Mouse (Mus musculus) lung, postnatal 0 days (tissue): ENCODE measurements around the gene Bspry. TPM values are rescaled to one million over a fixed set of nuclear protein-coding genes. Genes with fewer than 3 reads are reported as not detected.

Source experiments
- ATAC-seq: fragments of 200-750 bp; cut with Nextera tagmentation; 2 replicates; pipeline ENCODE4 v1.8.0; 2017; ENCODE audit warnings: moderate library complexity
- DNase-seq: peaks from one replicate; pipeline ENCODE4 v3.0.0-alpha.2; 2016; ENCODE audit warnings: low spot score
- H3K27ac ChIP-seq: fragments of 300-500 bp; sonication (generic); 2 replicates; pipeline ENCODE4 v1.5.1; 2014; ENCODE audit warnings: antibody characterized with exemption, mild to moderate bottlenecking, low read length, mixed read lengths
- H3K27me3 ChIP-seq: fragments of 300-500 bp; sonication (generic); replicated peaks from 2 replicates; pipeline ENCODE4 v1.6.1; 2014; ENCODE audit warnings: low read length, mixed read lengths; ENCODE audit not compliant: insufficient read depth
- H3K36me3 ChIP-seq: fragments of 300-500 bp; sonication (generic); 2 replicates; pipeline ENCODE4 v1.6.1; 2014; ENCODE audit warnings: low read length, mixed read lengths; ENCODE audit not compliant: insufficient read depth
- H3K4me1 ChIP-seq: fragments of 300-500 bp; sonication (generic); 2 replicates; pipeline ENCODE4 v1.6.1; 2014; ENCODE audit warnings: antibody characterized with exemption, low read depth, low read length, mixed read lengths; ENCODE audit not compliant: insufficient read depth
- H3K4me2 ChIP-seq: fragments of 300-500 bp; sonication (generic); replicated peaks from 2 replicates; pipeline ENCODE4 v1.6.1; 2014; ENCODE audit warnings: low read depth, mild to moderate bottlenecking, low read length, moderate library complexity, mixed read lengths
- H3K4me3 ChIP-seq: fragments of 300-500 bp; sonication (generic); 2 replicates; pipeline ENCODE4 v1.5.1; 2014; ENCODE audit warnings: low read depth, low read length
- H3K9ac ChIP-seq: fragments of 300-500 bp; sonication (generic); replicated peaks from 2 replicates; pipeline ENCODE4 v1.6.1; 2014; ENCODE audit warnings: low read depth, mild to moderate bottlenecking
- H3K9me3 ChIP-seq: fragments of 300-500 bp; sonication (generic); 2 replicates; pipeline ENCODE4 v1.6.1; 2016; ENCODE audit warnings: low read length, mixed read lengths
- CTCF ChIP-seq: IDR thresholded peaks from 2 replicates; pipeline ENCODE4 v1.5.1; 2016; ENCODE audit warnings: antibody characterized with exemption, mild to moderate bottlenecking
- EP300 ChIP-seq: IDR thresholded peaks from 2 replicates; pipeline ENCODE4 v1.6.1; 2016; ENCODE audit warnings: antibody characterized with exemption, mild to moderate bottlenecking, control low read depth
- WGBS: fragments of 180-500 bp; shearing (Covaris S2); extraction: QIAGEN DNeasy Blood & Tissue Kit; methylation state at CpG from one replicate; pipeline ENCODE4 v1.1.7; 2014; 5-methylcytosine and 5-hydroxymethylcytosine counted together
- polyA plus RNA-seq: library from polyadenylated mRNA; unstranded; fragments of >200 nt; fragmentation: Nextera tagmentation; extraction: Ambion mirVana; gene quantifications from 2 replicates; pipeline ENCODE4 v1.2.1, GENCODE M21; 2015

Gene Bspry
- polyA plus RNA-seq, 1 experiment from 2014 or later, result 33.0 TPM

DNA sequence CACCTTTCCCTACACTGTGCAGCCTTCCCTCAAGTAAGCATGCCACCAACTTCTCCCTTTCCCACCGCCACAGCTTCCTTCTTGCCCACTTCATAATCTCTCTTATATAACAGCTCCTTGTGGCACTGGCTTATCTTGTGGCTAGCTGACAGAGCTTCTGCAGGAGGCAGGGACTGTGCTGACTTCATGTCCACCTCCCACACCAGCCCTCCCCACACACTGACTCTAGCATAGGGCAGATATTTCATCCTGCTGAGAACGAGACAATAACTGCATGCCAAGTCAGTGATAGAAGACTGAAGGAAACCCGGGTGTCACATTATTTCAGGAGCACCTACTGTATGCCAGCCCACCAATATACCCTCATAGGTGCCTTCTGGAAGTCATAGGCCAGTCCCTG is 35.6 kb downstream of the Bspry start:
- Histone ChIP-seq H3K9ac (0 out of 2 replicates have a peak overlapping the region, but pooled peaks have one; percentile 3), H3K4me3 (no peak overlapping the region), H3K27ac (peak overlapping the region; percentile 89), H3K9me3 (no peaks in the 10 kb centered on the region), H3K27me3 (no peaks in the 10 kb centered on the region), H3K4me1 (peaks cover 22% of the 10 kb centered on the region), H3K4me2 (peak overlapping the region; percentile 25), H3K36me3 (peaks cover 22% of the 10 kb centered on the region; the same call in 1 of the 2 replicates)
- ATAC-seq (no peak), DNase-seq (no peak)
- TF ChIP-seq CTCF (no peak), EP300 (no peak)
- 34% methylated on average over 3 of the region's 3 CpGs for WGBS

DNA sequence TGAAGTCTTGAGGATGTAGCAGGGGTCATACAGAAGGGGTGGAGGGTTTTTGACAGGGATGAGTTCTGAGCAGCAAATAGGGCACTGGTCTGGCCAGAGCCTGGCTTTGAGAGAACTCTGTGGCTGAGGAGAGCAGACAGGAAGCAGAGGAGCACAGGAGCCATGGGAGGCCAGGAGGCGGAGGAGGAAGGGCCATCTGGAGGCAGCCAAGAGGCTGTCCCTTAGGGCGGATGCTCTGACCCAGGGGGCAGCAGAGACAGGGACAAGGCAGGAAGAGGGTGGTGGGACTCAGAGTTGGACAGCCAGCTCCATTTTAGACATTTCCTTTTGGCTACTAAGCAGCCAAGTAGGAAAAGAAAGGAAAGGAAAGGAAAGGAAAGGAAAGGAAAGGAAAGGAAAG is 36.2 kb downstream of the Bspry start:
- 27% methylated on average over 2 of the region's 2 CpGs for WGBS
- H3K36me3 ChIP-seq, result peaks cover 19% of the 10 kb centered on the region; the same call in 1 of the 2 replicates
- H3K9me3 ChIP-seq, result no peaks in the 10 kb centered on the region
- peak overlapping the region; percentile 25; the same call in 1 of the 2 replicates for H3K4me2 ChIP-seq
- H3K9ac ChIP-seq, result no peak overlapping the region
- peak overlapping the region; percentile 89 for H3K27ac ChIP-seq
- ATAC-seq (peak; percentile 20; the same call in 1 of the 2 replicates), DNase-seq (peak; percentile 59)
- peaks cover 22% of the 10 kb centered on the region for H3K4me1 ChIP-seq
- H3K27me3 ChIP-seq, result no peaks in the 10 kb centered on the region
- no peak overlapping the region for H3K4me3 ChIP-seq
- TF ChIP-seq EP300 (no peak), CTCF (peak; percentile 62)

- 31% methylated on average over 1 of the region's 1 CpGs for WGBS
- ATAC-seq (peak; percentile 12), DNase-seq (peak; percentile 45)
- Histone ChIP-seq H3K9me3 (no peaks in the 10 kb centered on the region), H3K27ac (peak overlapping the region; percentile 89), H3K4me2 (0 out of 2 replicates have a peak overlapping the region, but pooled peaks have one; percentile 25), H3K4me1 (peaks cover 22% of the 10 kb centered on the region), H3K4me3 (no peak overlapping the region), H3K9ac (no peak overlapping the region), H3K27me3 (no peaks in the 10 kb centered on the region), H3K36me3 (peaks cover 14% of the 10 kb centered on the region; the same call in 1 of the 2 replicates)
- no peak for TF ChIP-seq EP300
- no peak for TF ChIP-seq CTCF
Measured at GRCm38 (mm10) chr4:62516579-62516978, 36.7 kb downstream of the Bspry start.

GRCm38 (mm10) chr4:62517046-62517445 is 37.2 kb downstream of the Bspry start:
- peak; percentile 65; the same call in 1 of the 2 replicates for TF ChIP-seq EP300
- no peak for TF ChIP-seq CTCF
- Histone ChIP-seq H3K4me2 (peak overlapping the region; percentile 27; the same call in 1 of the 2 replicates), H3K9ac (no peak overlapping the region), H3K4me1 (peaks cover 22% of the 10 kb centered on the region), H3K27ac (peak overlapping the region; percentile 89), H3K36me3 (peaks cover 13% of the 10 kb centered on the region; the same call in 1 of the 2 replicates), H3K27me3 (no peaks in the 10 kb centered on the region), H3K4me3 (no peak overlapping the region), H3K9me3 (no peaks in the 10 kb centered on the region)
- DNase-seq (peak; percentile 83), ATAC-seq (peak; percentile 43)
- WGBS, result 55% methylated on average over 8 of the region's 8 CpGs

GRCm38 (mm10) chr4:62517538-62518415 is 37.9 kb downstream of the Bspry start:
- ATAC-seq (no peak), DNase-seq (no peak)
- Histone ChIP-seq H3K4me2 (peak overlapping the region; percentile 66), H3K27me3 (no peaks in the 10 kb centered on the region), H3K36me3 (peaks cover 10% of the 10 kb centered on the region; the same call in 1 of the 2 replicates), H3K4me1 (peaks cover 22% of the 10 kb centered on the region), H3K4me3 (0 out of 2 replicates have a peak overlapping the region, but pooled peaks have one; percentile 78), H3K27ac (peak overlapping the region; percentile 89), H3K9me3 (no peaks in the 10 kb centered on the region), H3K9ac (no peak overlapping the region; the same call in 1 of the 2 replicates)
- TF ChIP-seq EP300 (no peak), CTCF (no peak)
- WGBS, result 47% methylated on average over 10 of the region's 10 CpGs

DNA sequence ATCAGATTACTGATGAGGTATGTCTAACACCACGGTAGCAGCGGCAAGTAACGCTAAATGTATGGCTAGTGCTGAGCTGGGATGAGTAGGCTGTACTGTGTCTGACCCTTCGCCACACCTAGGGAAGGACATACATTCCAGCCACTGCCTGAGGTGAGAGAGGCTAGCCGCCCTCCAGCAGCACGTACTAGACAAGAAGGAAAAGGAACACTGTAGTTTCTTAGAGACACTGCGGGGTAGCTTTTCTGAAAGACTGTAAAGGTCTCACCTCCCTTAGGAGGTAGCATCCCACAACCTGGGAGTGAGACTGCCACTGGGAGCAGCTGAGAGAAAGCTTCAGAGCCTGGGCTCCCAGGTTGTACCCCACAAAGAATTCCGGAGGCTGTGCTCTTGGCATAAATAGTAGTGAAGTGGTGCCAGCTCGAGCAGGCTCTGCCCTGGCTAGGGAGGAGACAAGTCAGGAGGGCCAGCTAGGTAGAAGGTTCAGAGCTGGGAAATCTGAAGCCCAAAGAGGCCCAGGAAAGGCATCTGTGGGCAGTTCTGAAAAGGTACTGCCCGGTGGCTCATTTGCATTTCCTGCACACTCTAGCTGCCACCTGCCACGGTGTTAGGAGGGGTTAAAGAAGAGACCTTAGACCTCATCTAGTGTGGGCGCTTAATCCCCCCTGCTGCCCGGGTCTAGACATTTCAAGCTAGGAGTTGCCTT is 38.7 kb downstream of the Bspry start:
- ATAC-seq (peak; percentile 40), DNase-seq (peak; percentile 61)
- 29% methylated on average over 13 of the region's 13 CpGs for WGBS
- H3K4me3 ChIP-seq, result peak overlapping the region; percentile 78
- TF ChIP-seq EP300 (no peak), CTCF (no peak)
- H3K27ac ChIP-seq, result peak overlapping the region; percentile 89
- H3K4me1 ChIP-seq, result peaks cover 22% of the 10 kb centered on the region
- H3K27me3 ChIP-seq, result no peaks in the 10 kb centered on the region
- H3K4me2 ChIP-seq, result peak overlapping the region; percentile 66
- 0 out of 2 replicates have a peak, but pooled peaks cover 2% of the 10 kb centered on the region for H3K36me3 ChIP-seq
- H3K9me3 ChIP-seq, result no peaks in the 10 kb centered on the region
- H3K9ac ChIP-seq, result peak overlapping the region; percentile 62; the same call in 1 of the 2 replicates
